Mouse (Mus musculus) subcutaneous adipose tissue, adult 2 months (tissue): ENCODE results near the gene Mlf1. TPM values are rescaled to one million over a fixed set of nuclear protein-coding genes. Genes with fewer than 3 reads are reported as not detected.

Experiments
- polyA plus RNA-seq: library from polyadenylated mRNA; depleted of rRNA; stranded (reverse); fragments of >200 nt; gene quantifications from 2 replicates; pipeline ENCODE4 v1.2.3, GENCODE M21; 2012; ENCODE audit warnings: low replicate concordance; rRNA removed

The Mlf1 gene
- polyA plus RNA-seq, result 0.42 and 0.58 TPM in 2 replicates

DNA sequence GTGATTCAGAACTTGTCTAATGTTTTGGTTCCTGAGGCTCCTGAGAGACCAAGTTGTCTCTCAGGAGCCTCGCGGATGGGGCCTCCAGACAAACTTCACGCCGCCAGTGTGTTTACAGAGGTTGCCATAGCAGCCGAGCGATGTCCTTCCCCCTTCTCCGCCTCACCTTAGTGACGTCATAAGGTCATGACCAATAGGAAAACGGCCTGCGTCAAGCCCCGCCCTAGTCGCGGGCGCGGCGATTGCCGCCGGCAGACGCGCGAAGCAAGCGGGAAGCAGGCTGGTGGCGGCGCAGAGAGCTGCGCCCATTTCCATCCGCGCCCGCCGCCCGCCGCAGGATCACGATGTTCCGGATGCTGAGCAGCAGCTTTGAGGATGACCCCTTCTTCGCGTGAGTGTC is at the start of gene Mlf1:
Gene Mlf1 (plus strand): TSS at position 226 of the 400 bp plus-strand sequence.

DNA sequence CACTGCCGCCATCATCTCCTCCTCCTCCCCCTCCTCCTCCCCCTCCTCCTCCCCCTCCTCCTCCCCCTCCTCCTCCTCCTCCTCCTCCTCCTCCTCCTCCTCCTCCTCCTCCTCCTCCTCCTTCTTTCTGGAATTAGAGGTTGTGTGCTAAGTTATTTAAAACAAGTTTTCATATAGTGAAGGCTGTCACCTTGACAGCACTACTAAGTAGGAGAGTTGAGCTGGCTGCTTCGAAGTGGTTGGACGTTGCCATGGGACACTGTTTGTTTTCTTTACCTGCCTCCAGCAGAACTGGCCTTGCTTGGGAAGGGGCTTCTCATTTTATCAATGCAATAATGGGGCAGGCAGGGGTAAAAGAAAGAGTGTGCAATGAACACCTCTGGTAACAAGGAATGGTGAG is 1.2 kb downstream of the Mlf1 start, which contains the start of gene Gm17402:
Gene Gm17402 (minus strand): TSS at position 101 of the 400 bp plus-strand sequence.

DNA sequence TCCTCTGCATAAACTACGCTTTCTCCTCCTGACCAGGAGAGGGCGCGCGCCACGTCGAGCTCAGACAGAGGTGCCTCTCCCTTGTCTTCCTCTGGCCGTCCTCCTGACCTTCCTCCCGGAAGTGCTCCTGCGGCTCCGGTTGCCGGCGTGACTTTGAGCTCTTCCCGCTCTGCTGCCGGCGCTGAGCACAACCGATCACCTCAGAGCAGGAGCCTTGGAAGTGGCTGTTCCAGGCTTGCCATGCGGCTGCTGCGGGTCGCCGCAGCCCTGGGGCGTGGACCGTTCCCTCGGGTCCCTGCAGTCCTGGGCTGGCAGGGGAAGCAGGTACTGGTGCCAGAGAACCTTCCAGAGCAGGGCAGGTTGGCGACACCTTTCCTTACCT is 56.1 kb downstream of the Mlf1 start, which contains the start of gene Gfm1:
Gene Gfm1 (plus strand): TSS at position 98 of the 382 bp plus-strand sequence.

Other genes with a start within 250 kb of the Mlf1 start
- gene Gm17402, start 1.1 kb downstream of the Mlf1 start, polyA plus RNA-seq, result not detected in 2 replicates
- 22.8 and 26.6 TPM in 2 replicates for gene Gfm1, start 56.0 kb downstream of the Mlf1 start, polyA plus RNA-seq
- gene Lxn, start 89.8 kb downstream of the Mlf1 start, polyA plus RNA-seq, result 26.5 and 39.2 TPM in 2 replicates
- 1.3 and 3.2 TPM in 2 replicates for gene Rarres1, start 141.4 kb downstream of the Mlf1 start, polyA plus RNA-seq
- gene Mfsd1, start 208.6 kb downstream of the Mlf1 start, polyA plus RNA-seq, result 38.5 and 64.5 TPM in 2 replicates